Mouse (Mus musculus) CH12.LX (cell line): ENCODE results near the gene Slc2a5. TPM values are rescaled to one million over a fixed set of nuclear protein-coding genes. Genes with fewer than 3 reads are reported as not detected.

Source experiments
- DNase-seq: peaks from one replicate; pipeline ENCODE4 v3.0.0-alpha.2; 2013; ENCODE audit errors: extremely low read depth
- H3K27ac ChIP-seq: 2 replicates; pipeline ENCODE4 v1.5.1; 2012; ENCODE audit warnings: low read depth, mild to moderate bottlenecking, control low read depth, moderate library complexity; ENCODE audit not compliant: insufficient read depth
- H3K27me3 ChIP-seq: replicated peaks from 2 replicates; pipeline ENCODE3; 2012; ENCODE audit warnings: inconsistent platforms
- H3K36me3 ChIP-seq, 2 experiments: replicated peaks in 1 of 2; 2 replicates each; pipeline versions ENCODE3 to v1.6.1; 2012; ENCODE audit warnings: inconsistent platforms in 1 of 2, low read length in 1 of 2, mild to moderate bottlenecking in 1 of 2, mixed read lengths in 1 of 2, moderate library complexity in 1 of 2; ENCODE audit not compliant: control insufficient read depth in 1 of 2, insufficient read depth in 1 of 2
- H3K4me1 ChIP-seq, 2 experiments: 2 replicates each; pipeline ENCODE4 v1.6.1; 2012; ENCODE audit warnings: inconsistent platforms in 1 of 2, moderate library complexity in 1 of 2; ENCODE audit not compliant: insufficient read depth in 2 of 2, control insufficient read depth in 1 of 2
- H3K4me2 ChIP-seq: 2 replicates; pipeline ENCODE4 v1.6.1; 2012; ENCODE audit warnings: low read depth, mild to moderate bottlenecking, control low read depth; ENCODE audit not compliant: poor library complexity, insufficient read depth, severe bottlenecking
- H3K4me3 ChIP-seq, 3 experiments: fragments of 150-350 bp in 1 of 3; sonication (generic) in 1 of 3; replicated peaks in 1 of 3; 2 replicates each; pipeline versions ENCODE3 to v1.5.1; 2011 to 2012; ENCODE audit warnings: low read depth in 2 of 3, low read length in 2 of 3, mild to moderate bottlenecking in 2 of 3, moderate library complexity in 2 of 3, control low read depth in 1 of 3, improper control_type of control experiment in 1 of 3, inconsistent platforms in 1 of 3, mixed read lengths in 1 of 3; ENCODE audit not compliant: poor library complexity in 1 of 3
- H3K79me2 ChIP-seq: replicated peaks from 2 replicates; pipeline ENCODE4 v1.6.1; 2012; ENCODE audit warnings: mild to moderate bottlenecking, moderate library complexity; ENCODE audit not compliant: control insufficient read depth, poor library complexity, insufficient read depth, severe bottlenecking; ENCODE audit errors: extremely low read depth
- H3K9ac ChIP-seq: 2 replicates; pipeline ENCODE4 v1.6.1; 2012; ENCODE audit warnings: low read depth, mild to moderate bottlenecking, control low read depth, moderate library complexity; ENCODE audit not compliant: insufficient read depth
- H3K9me3 ChIP-seq: replicated peaks from 2 replicates; pipeline ENCODE3; 2012; ENCODE audit warnings: low read length, inconsistent platforms, mixed read lengths
- CHD1 ChIP-seq: IDR thresholded peaks from 2 replicates; pipeline ENCODE4 v1.6.1; 2012; ENCODE audit warnings: low read depth, low read length, improper control_type of control experiment, inconsistent platforms
- EP300 ChIP-seq: IDR thresholded peaks from 2 replicates; pipeline ENCODE4 v1.6.1; 2011; ENCODE audit warnings: low read length, improper control_type of control experiment
- ETS1 ChIP-seq: conservative IDR thresholded peaks from 2 replicates; pipeline ENCODE4 v1.6.1; 2012; ENCODE audit warnings: low read depth, mild to moderate bottlenecking, inconsistent platforms, low read length, improper control_type of control experiment, moderate library complexity
- HCFC1 ChIP-seq: IDR thresholded peaks from 2 replicates; pipeline ENCODE4 v1.6.1; 2012; ENCODE audit warnings: low read depth, mild to moderate bottlenecking, inconsistent platforms, low read length, improper control_type of control experiment
- JUND ChIP-seq: conservative IDR thresholded peaks from 2 replicates; pipeline ENCODE4 v1.6.1; 2011; ENCODE audit warnings: low read depth, low read length, improper control_type of control experiment
- MAX ChIP-seq: IDR thresholded peaks from 2 replicates; pipeline ENCODE4 v1.6.1; 2011; ENCODE audit warnings: low read length, improper control_type of control experiment
- MAZ ChIP-seq: IDR thresholded peaks from 2 replicates; pipeline ENCODE4 v1.6.1; 2012; ENCODE audit warnings: low read depth, mild to moderate bottlenecking, inconsistent platforms, low read length, improper control_type of control experiment, moderate library complexity
- NELFE ChIP-seq: IDR thresholded peaks from 2 replicates; pipeline ENCODE4 v1.6.1; 2011; ENCODE audit warnings: low read depth, low read length, improper control_type of control experiment
- NRF1 ChIP-seq: IDR thresholded peaks from 2 replicates; pipeline ENCODE4 v1.6.1; 2014; ENCODE audit warnings: low read depth, mild to moderate bottlenecking, inconsistent platforms, low read length, improper control_type of control experiment, moderate library complexity
- PAX5 ChIP-seq: IDR thresholded peaks from 2 replicates; pipeline ENCODE4 v1.6.1; 2012; ENCODE audit warnings: low read length, inconsistent platforms, mixed read lengths
- TCF12 ChIP-seq: IDR thresholded peaks from 2 replicates; pipeline ENCODE4 v1.6.1; 2014; ENCODE audit warnings: low read depth, mild to moderate bottlenecking, inconsistent platforms, low read length, improper control_type of control experiment
- UBTF ChIP-seq: IDR thresholded peaks from 2 replicates; pipeline ENCODE4 v1.6.1; 2012; ENCODE audit warnings: low read depth, mild to moderate bottlenecking, inconsistent platforms, low read length, improper control_type of control experiment, moderate library complexity
- USF1 ChIP-seq: IDR thresholded peaks from 2 replicates; pipeline ENCODE4 v1.6.1; 2014; ENCODE audit warnings: low read depth, mild to moderate bottlenecking, inconsistent platforms, low read length, improper control_type of control experiment
- ZC3H11A ChIP-seq: IDR thresholded peaks from 2 replicates; pipeline ENCODE4 v1.6.1; 2012; ENCODE audit warnings: low read depth, mild to moderate bottlenecking, inconsistent platforms, low read length, improper control_type of control experiment
- ZKSCAN1 ChIP-seq: IDR thresholded peaks from 2 replicates; pipeline ENCODE4 v1.6.1; 2012; ENCODE audit warnings: low read depth, inconsistent platforms, low read length, improper control_type of control experiment, borderline replicate concordance
- ZMIZ1 ChIP-seq: IDR thresholded peaks from 2 replicates; pipeline ENCODE4 v1.6.1; 2012; ENCODE audit warnings: low read depth, mild to moderate bottlenecking, inconsistent platforms, low read length, improper control_type of control experiment
- ZNF384 ChIP-seq: IDR thresholded peaks from 2 replicates; pipeline ENCODE4 v1.6.1; 2012; ENCODE audit warnings: low read depth, low read length, improper control_type of control experiment, inconsistent platforms
- dilution Hi-C: fragments of 300-500 bp; cut with MboI; formaldehyde crosslinking; loops from 2 replicates; pipeline ENCODE4 v1.14.3; 2020; ENCODE audit warnings: low sequenced_read_pairs; ENCODE audit not compliant: extremely low pct_unique_long_range_greater_than_20kb, extremely low pct_ligation_motif_present
- in situ Hi-C: fragments of 300-500 bp; cut with MboI; formaldehyde crosslinking; loops from 3 replicates; pipeline ENCODE4 v1.14.3; 2019; ENCODE audit warnings: low sequenced_read_pairs, low pct_ligation_motif_present, low pct_unique_long_range_greater_than_20kb, mixed read lengths
- polyA plus RNA-seq: library from polyadenylated mRNA; unstranded; fragments of >175 nt; gene quantifications from 2 replicates; pipeline ENCODE4 v1.2.1, GENCODE M21; 2012; ENCODE audit warnings: low read depth; ENCODE audit not compliant: insufficient read length
- total RNA-seq, 2 experiments: library from RNA; depleted of rRNA; stranded (reverse); fragments of 300-350 nt in 1 of 2; fragments of >200 nt in 1 of 2; gene quantifications; 2 replicates each; pipeline ENCODE4 v1.2.3; 2012 to 2014

Gene Slc2a5
- total and polyA plus RNA-seq, 3 experiments: 0.81 to 1.5 (median 1.4) TPM

DNA sequence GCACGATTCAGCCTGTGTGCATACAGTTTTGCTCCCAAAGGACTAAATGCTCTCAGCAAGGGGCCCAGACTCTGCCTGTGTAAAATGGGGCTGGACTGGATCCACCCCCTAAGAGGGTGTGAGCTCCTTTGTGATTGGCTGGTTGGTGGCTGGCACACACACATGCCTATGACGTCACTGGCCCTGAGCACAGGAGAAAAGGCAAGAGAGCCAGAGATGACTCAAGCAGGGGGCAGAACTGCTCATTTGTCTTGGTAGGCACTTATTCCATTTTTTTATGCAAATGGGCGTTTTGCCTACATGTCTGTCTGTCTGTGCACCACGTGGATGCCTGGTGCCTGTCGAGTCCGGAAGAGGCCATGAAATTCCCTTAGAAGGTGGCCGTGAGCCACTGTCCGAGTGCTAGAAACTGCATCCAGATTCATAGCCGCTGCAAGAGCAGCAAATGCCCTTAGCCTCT lies 19.0 kb downstream of the Slc2a5 start (continued):
- TF ChIP-seq ETS1 (peak; percentile 88), TCF12 (peak; percentile 72; the same call in 1 of the 2 replicates), NELFE (peak; percentile 44), EP300 (peak; percentile 40; the same call in 1 of the 2 replicates), MAZ (peak; percentile 87; the same call in 1 of the 2 replicates), CHD1 (no peak), MAX (peak; percentile 98), ZC3H11A (no peak), USF1 (peak; percentile 71), HCFC1 (no peak), JUND (peak; percentile 80)
- TF ChIP-seq, all 38 proteins: peak for 25

DNA sequence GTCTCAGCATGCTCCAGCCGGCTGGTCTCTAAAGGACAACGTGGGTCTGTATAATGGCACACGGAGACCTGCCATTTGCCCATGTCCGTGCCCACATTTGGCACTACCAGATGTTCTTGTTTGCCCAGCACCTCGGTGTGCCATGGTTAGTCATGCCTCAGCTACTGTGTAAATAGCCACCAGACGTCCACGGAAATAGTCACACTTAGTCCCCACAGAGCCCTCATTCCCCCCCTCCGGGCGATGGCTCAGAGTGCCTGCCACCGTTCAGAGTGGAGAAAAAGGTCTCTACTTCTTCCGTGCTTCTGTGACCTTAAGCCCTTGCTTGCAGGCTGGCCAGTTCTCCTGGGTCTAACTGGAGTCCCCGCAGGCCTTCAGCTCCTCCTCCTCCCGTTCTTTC lies 20.0 kb downstream of the Slc2a5 start:
- Histone ChIP-seq H3K36me3 (peaks cover 0 to 2% of the 10 kb centered on the region in 2 experiments), H3K79me2 (no peaks in the 10 kb centered on the region), H3K27ac (no peak overlapping the region), H3K27me3 (no peaks in the 10 kb centered on the region), H3K4me2 (no peak overlapping the region)
- DNase-seq: no peak
- dilution Hi-C loops: no loop called here
- no peak for TF ChIP-seq JUND
- no peak for TF ChIP-seq EP300
- TF ChIP-seq ZNF384: no peak
- TF ChIP-seq NRF1: no peak
- no peak for TF ChIP-seq UBTF
- TF ChIP-seq USF1: no peak
- no peak for TF ChIP-seq ZMIZ1
- no peak for TF ChIP-seq PAX5
- no peak for TF ChIP-seq ZKSCAN1
- TF ChIP-seq, all 38 proteins: peak for 0
- in situ Hi-C loops: loop anchor here (5.0 kb wide), 1 partner anchor 78 kb away; no protein-coding TSS in a partner anchor
- Histone ChIP-seq H3K4me3 (no peak overlapping the region), H3K4me1 (peaks cover 21 to 47% of the 10 kb centered on the region in 2 experiments), H3K9me3 (peaks cover under 1% of the 10 kb centered on the region), H3K9ac (no peak overlapping the region)

DNA sequence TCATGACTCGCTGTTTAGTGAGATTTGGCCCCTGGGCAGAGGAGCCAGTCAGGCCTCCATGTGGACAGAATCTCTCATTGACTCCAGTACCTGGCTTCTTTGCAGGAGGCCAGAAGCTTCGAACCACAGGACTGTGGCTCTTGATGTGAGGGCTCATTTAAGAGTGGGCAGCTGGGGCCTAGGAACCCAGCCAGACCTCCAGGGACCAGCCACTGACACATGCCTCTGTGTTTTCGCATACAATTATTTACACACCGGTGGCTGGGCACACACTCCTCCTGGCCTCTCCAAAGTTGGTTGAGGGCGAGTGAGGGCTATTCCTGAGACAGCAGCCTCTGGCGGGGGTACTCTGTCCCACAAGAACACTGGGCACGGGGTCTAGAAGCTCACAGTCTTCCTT lies 21.3 kb downstream of the Slc2a5 start:
- no peak for DNase-seq
- no peak overlapping the region for H3K9ac ChIP-seq
- TF ChIP-seq EP300: no peak
- in situ Hi-C loops (no loop called here), dilution Hi-C loops (no loop called here)
- no peaks in the 10 kb centered on the region for H3K79me2 ChIP-seq
- H3K27ac ChIP-seq: no peak overlapping the region
- H3K36me3 ChIP-seq: peaks cover 0 to 2% of the 10 kb centered on the region in 2 experiments
- H3K4me2 ChIP-seq: no peak overlapping the region; the same call in 1 of the 2 replicates
- H3K4me3 ChIP-seq: no peak overlapping the region
- peaks cover 25 to 54% of the 10 kb centered on the region in 2 experiments for H3K4me1 ChIP-seq
- peaks cover 4% of the 10 kb centered on the region for H3K9me3 ChIP-seq
- no peaks in the 10 kb centered on the region for H3K27me3 ChIP-seq
